Mouse (Mus musculus): ENCODE results near the gene Krtap4-9. TPM values are rescaled to one million over a fixed set of nuclear protein-coding genes. Genes with fewer than 3 reads are reported as not detected.
"Not testable (repeated sequence)": the region's sequence is repeated elsewhere in the genome, so short reads cannot be mapped to it uniquely, and the experiment has no call there.

The Krtap4-9 gene
- polyA plus RNA-seq, 1 experiment from 2014 or later = not detected

DNA sequence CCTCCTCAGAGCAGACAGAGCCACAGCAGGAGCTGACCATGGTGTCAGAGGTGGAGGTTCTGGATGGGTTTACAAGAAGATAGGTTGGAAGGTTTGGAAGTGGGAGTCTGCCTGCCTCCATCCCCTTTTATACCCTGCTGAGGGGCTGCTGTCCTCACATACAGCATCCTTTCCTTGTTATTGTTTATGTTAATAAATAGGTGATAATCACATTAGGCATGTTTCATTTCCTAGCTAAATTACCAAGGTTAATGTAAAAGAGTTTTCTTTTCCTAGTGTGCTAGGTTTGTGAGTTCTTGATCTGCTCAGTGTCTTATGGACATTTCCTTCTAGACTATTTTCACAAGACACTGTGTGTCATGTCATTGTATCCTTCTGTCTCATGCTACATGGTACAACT, 24.8 kb downstream of the Krtap4-9 start, which contains the start of gene Krtap4-13:
Krtap4-13 (minus strand) TSS at position 101 of the 400 bp plus-strand sequence.
- not testable (repeated sequence) for H3K9me3 ChIP-seq (replicated peaks; ENCODE audit: control insufficient read depth, low read length); H3K4me2 ChIP-seq (ENCODE audit: low read depth, low read length); H3K27ac ChIP-seq (ENCODE audit: low read length); H3K27me3 ChIP-seq (ENCODE audit: control insufficient read depth, insufficient read depth, low read length); H3K4me1 ChIP-seq (ENCODE audit: control insufficient read depth, insufficient read depth, low read length); H3K36me3 ChIP-seq (ENCODE audit: control insufficient read depth, insufficient read depth); H3K4me3 ChIP-seq (ENCODE audit: low read length); ATAC-seq (replicated peaks; ENCODE audit: extremely low read depth, insufficient read depth, low FRiP score); H3K9ac ChIP-seq (ENCODE audit: low read length)

DNA sequence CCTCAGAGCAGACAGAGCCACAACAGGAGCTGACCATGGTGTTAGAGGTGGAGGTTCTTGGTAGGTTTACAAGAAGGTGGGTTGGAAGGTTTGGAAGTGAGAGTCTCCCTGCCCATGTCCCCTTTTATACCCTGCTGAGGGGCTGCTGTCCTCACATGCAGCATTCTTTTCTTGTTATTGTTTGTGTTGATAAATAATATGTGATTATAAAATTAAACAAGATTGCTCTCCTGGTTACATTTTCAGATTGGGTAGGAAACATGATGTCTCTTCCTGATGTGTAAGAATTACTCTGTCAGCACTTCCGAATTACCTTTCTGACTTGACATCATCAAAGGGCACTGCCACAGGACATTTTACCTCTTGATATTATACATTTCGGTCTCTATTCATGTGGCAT, 30.6 kb downstream of the Krtap4-9 start, which contains the start of gene Gm11564:
Gm11564 (minus strand) TSS at position 101 of the 400 bp plus-strand sequence.
- 78% methylated on average over 2 of the region's 2 CpGs for WGBS
- H3K4me2 ChIP-seq (ENCODE audit: low read depth, low read length) = not testable (repeated sequence)

More for the DNA sequence above, 30.6 kb downstream of the Krtap4-9 start, which contains the start of gene Gm11564:
- not testable (repeated sequence) for H3K9ac ChIP-seq (ENCODE audit: low read length); H3K27ac ChIP-seq (ENCODE audit: low read length); H3K4me1 ChIP-seq (ENCODE audit: control insufficient read depth, insufficient read depth, low read length); H3K36me3 ChIP-seq (ENCODE audit: control insufficient read depth, insufficient read depth); H3K27me3 ChIP-seq (ENCODE audit: control insufficient read depth, insufficient read depth, low read length); H3K9me3 ChIP-seq (replicated peaks; ENCODE audit: control insufficient read depth, low read length); ATAC-seq (replicated peaks; ENCODE audit: extremely low read depth, insufficient read depth, low FRiP score); H3K4me3 ChIP-seq (ENCODE audit: low read length)

Other genes starting within 250 kb of the Krtap4-9 start
- not detected in 2 replicates for gene Krt40, start 242.0 kb upstream of the Krtap4-9 start, polyA plus RNA-seq (2015; fragmentation: Nextera tagmentation; extraction: Ambion mirVana)
- gene Krtap3-3, start 234.3 kb upstream of the Krtap4-9 start, polyA plus RNA-seq (2015; fragmentation: Nextera tagmentation; extraction: Ambion mirVana) = not detected in 2 replicates
- not detected in 2 replicates for gene Krtap3-2, start 228.3 kb upstream of the Krtap4-9 start, polyA plus RNA-seq (2015; fragmentation: Nextera tagmentation; extraction: Ambion mirVana)
- gene Gm11939, start 225.7 kb upstream of the Krtap4-9 start, polyA plus RNA-seq (2015; fragmentation: Nextera tagmentation; extraction: Ambion mirVana) = not detected in 2 replicates
- not detected in 2 replicates for gene Krtap3-1, start 218.6 kb upstream of the Krtap4-9 start, polyA plus RNA-seq (2015; fragmentation: Nextera tagmentation; extraction: Ambion mirVana)
- not detected in 2 replicates for gene Krtap1-5, start 204.2 kb upstream of the Krtap4-9 start, polyA plus RNA-seq (2015; fragmentation: Nextera tagmentation; extraction: Ambion mirVana)
- not detected in 2 replicates for gene Krtap1-4, start 201.5 kb upstream of the Krtap4-9 start, polyA plus RNA-seq (2015; fragmentation: Nextera tagmentation; extraction: Ambion mirVana)
- gene Krtap1-3, start 193.9 kb upstream of the Krtap4-9 start, polyA plus RNA-seq (2015; fragmentation: Nextera tagmentation; extraction: Ambion mirVana) = not detected in 2 replicates
- gene Krtap9-3, start 187.1 kb upstream of the Krtap4-9 start, polyA plus RNA-seq (2015; fragmentation: Nextera tagmentation; extraction: Ambion mirVana) = not detected in 2 replicates
- not detected in 2 replicates for gene Gm11938, start 181.9 kb upstream of the Krtap4-9 start, polyA plus RNA-seq (2015; fragmentation: Nextera tagmentation; extraction: Ambion mirVana)
- gene Gm11937, start 175.0 kb upstream of the Krtap4-9 start, polyA plus RNA-seq (2015; fragmentation: Nextera tagmentation; extraction: Ambion mirVana) = not detected in 2 replicates
- not detected in 2 replicates for gene Krtap2-4, start 170.4 kb upstream of the Krtap4-9 start, polyA plus RNA-seq (2015; fragmentation: Nextera tagmentation; extraction: Ambion mirVana)
- gene Gm11562, start 164.8 kb upstream of the Krtap4-9 start, polyA plus RNA-seq (2015; fragmentation: Nextera tagmentation; extraction: Ambion mirVana) = not detected in 2 replicates
- not detected in 2 replicates for gene Krtap4-1, start 157.0 kb upstream of the Krtap4-9 start, polyA plus RNA-seq (2015; fragmentation: Nextera tagmentation; extraction: Ambion mirVana)
- not detected in 2 replicates for gene Krtap4-2, start 150.1 kb upstream of the Krtap4-9 start, polyA plus RNA-seq (2015; fragmentation: Nextera tagmentation; extraction: Ambion mirVana)
- not detected in 2 replicates for gene Krtap4-7, start 141.1 kb upstream of the Krtap4-9 start, polyA plus RNA-seq (2015; fragmentation: Nextera tagmentation; extraction: Ambion mirVana)
- not detected in 2 replicates for gene Gm11555, start 135.0 kb upstream of the Krtap4-9 start, polyA plus RNA-seq (2015; fragmentation: Nextera tagmentation; extraction: Ambion mirVana)
- not detected in 2 replicates for gene Gm11563, start 126.2 kb upstream of the Krtap4-9 start, polyA plus RNA-seq (2015; fragmentation: Nextera tagmentation; extraction: Ambion mirVana)
- not detected in 2 replicates for gene Krtap4-6, start 119.2 kb upstream of the Krtap4-9 start, polyA plus RNA-seq (2015; fragmentation: Nextera tagmentation; extraction: Ambion mirVana)
- gene Gm14190, start 94.5 kb upstream of the Krtap4-9 start, polyA plus RNA-seq (2015; fragmentation: Nextera tagmentation; extraction: Ambion mirVana) = not detected in 2 replicates
- gene Gm14180, start 50.9 kb upstream of the Krtap4-9 start, polyA plus RNA-seq (2015; fragmentation: Nextera tagmentation; extraction: Ambion mirVana) = not detected in 2 replicates
- gene Gm11595, start 12.3 kb upstream of the Krtap4-9 start, polyA plus RNA-seq (2015; fragmentation: Nextera tagmentation; extraction: Ambion mirVana) = not detected in 2 replicates
- not detected in 2 replicates for gene Krtap4-8, start 4.5 kb upstream of the Krtap4-9 start, polyA plus RNA-seq (2015; fragmentation: Nextera tagmentation; extraction: Ambion mirVana)
- not detected in 2 replicates for gene Gm11596, start 8.3 kb downstream of the Krtap4-9 start, polyA plus RNA-seq (2015; fragmentation: Nextera tagmentation; extraction: Ambion mirVana)
- gene Gm11569, start 13.7 kb downstream of the Krtap4-9 start, polyA plus RNA-seq (2015; fragmentation: Nextera tagmentation; extraction: Ambion mirVana) = not detected in 2 replicates
- gene Gm11554, start 19.2 kb downstream of the Krtap4-9 start, polyA plus RNA-seq (2015; fragmentation: Nextera tagmentation; extraction: Ambion mirVana) = not detected in 2 replicates
- not detected in 2 replicates for gene Krtap4-13, start 24.7 kb downstream of the Krtap4-9 start, polyA plus RNA-seq (2015; fragmentation: Nextera tagmentation; extraction: Ambion mirVana)
- gene Gm11564, start 30.5 kb downstream of the Krtap4-9 start, polyA plus RNA-seq (2015; fragmentation: Nextera tagmentation; extraction: Ambion mirVana) = not detected in 2 replicates
- gene 2300003K06Rik, start 52.9 kb downstream of the Krtap4-9 start, polyA plus RNA-seq (2015; fragmentation: Nextera tagmentation; extraction: Ambion mirVana) = not detected in 2 replicates
- gene Krtap4-16, start 66.4 kb downstream of the Krtap4-9 start, polyA plus RNA-seq (2015; fragmentation: Nextera tagmentation; extraction: Ambion mirVana) = not detected in 2 replicates
- gene Gm11568, start 72.7 kb downstream of the Krtap4-9 start, polyA plus RNA-seq (2015; fragmentation: Nextera tagmentation; extraction: Ambion mirVana) = not detected in 2 replicates
- gene Gm11559, start 79.3 kb downstream of the Krtap4-9 start, polyA plus RNA-seq (2015; fragmentation: Nextera tagmentation; extraction: Ambion mirVana) = not detected in 2 replicates
- gene Krtap9-1, start 88.2 kb downstream of the Krtap4-9 start, polyA plus RNA-seq (2015; fragmentation: Nextera tagmentation; extraction: Ambion mirVana) = not detected in 2 replicates
- gene Gm11567, start 94.0 kb downstream of the Krtap4-9 start, polyA plus RNA-seq (2015; fragmentation: Nextera tagmentation; extraction: Ambion mirVana) = not detected in 2 replicates
- not detected in 2 replicates for gene Krtap31-1, start 122.7 kb downstream of the Krtap4-9 start, polyA plus RNA-seq (2015; fragmentation: Nextera tagmentation; extraction: Ambion mirVana)
- not detected in 2 replicates for gene Gm11565, start 129.6 kb downstream of the Krtap4-9 start, polyA plus RNA-seq (2015; fragmentation: Nextera tagmentation; extraction: Ambion mirVana)
- gene Krtap31-2, start 151.1 kb downstream of the Krtap4-9 start, polyA plus RNA-seq (2015; fragmentation: Nextera tagmentation; extraction: Ambion mirVana) = not detected in 2 replicates
- not detected in 2 replicates for gene Krtap9-5, start 163.3 kb downstream of the Krtap4-9 start, polyA plus RNA-seq (2015; fragmentation: Nextera tagmentation; extraction: Ambion mirVana)
- not detected in 2 replicates for gene Krtap29-1, start 193.9 kb downstream of the Krtap4-9 start, polyA plus RNA-seq (2015; fragmentation: Nextera tagmentation; extraction: Ambion mirVana)
- not detected in 2 replicates for gene Krtap16-1, start 201.4 kb downstream of the Krtap4-9 start, polyA plus RNA-seq (2015; fragmentation: Nextera tagmentation; extraction: Ambion mirVana)
- gene Krtap17-1, start 208.8 kb downstream of the Krtap4-9 start, polyA plus RNA-seq (2015; fragmentation: Nextera tagmentation; extraction: Ambion mirVana) = 0.27 TPM in 1 of 2 replicates, not detected in the other
- gene Krt33a, start 231.0 kb downstream of the Krtap4-9 start, polyA plus RNA-seq (2015; fragmentation: Nextera tagmentation; extraction: Ambion mirVana) = not detected in 2 replicates
- gene Krt33b, start 244.7 kb downstream of the Krtap4-9 start, polyA plus RNA-seq (2015; fragmentation: Nextera tagmentation; extraction: Ambion mirVana) = not detected in 2 replicates